Mouse (Mus musculus): ENCODE data around the gene Unc5c.

DNA sequence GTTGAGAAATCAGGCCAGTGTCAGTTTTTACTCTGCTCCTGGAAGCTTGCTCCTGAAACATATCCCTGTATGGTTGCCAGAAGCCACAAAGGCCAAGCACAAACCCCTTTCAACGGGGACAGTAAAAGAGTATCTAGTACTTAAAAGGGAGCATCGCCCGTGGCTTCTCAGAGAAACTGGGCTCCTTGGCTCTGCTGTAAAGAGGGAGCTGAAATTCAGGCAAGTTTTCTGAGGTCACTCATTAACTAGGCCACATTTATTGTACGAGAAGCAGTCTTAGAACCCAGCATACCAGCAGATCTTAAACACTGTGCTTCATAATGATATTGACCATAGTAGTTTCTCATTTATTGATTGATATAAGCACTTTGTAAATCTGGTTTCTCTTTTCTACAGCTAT lies 317.5 kb downstream of the Unc5c start:
- no peak for TF ChIP-seq CTCF (IDR thresholded peaks at IDR 0.05; ENCODE audit: insufficient read depth, low read length)
- no peak for TF ChIP-seq POLR2A (IDR thresholded peaks at IDR 0.05; ENCODE audit: borderline replicate concordance, extremely low read depth, low read depth, low read length)

Measured in lung, adult 2 months (tissue).